Mouse (Mus musculus): Measurements from ENCODE around the gene Uaca. TPM values are rescaled to one million over a fixed set of nuclear protein-coding genes. Genes with fewer than 3 reads are reported as not detected.
A peak's percentile ranks its signal among the peaks of the same experiment; 100 is the strongest.

Gene Uaca
- total and polyA plus RNA-seq, 3 experiments: 0.17 to 0.34 TPM; not detected in 1

GRCm38 (mm10) chr9:60878051-60878557 is 83.8 kb downstream of the Uaca start:
- in situ Hi-C loops (cut with MboI; ENCODE audit: low pct_ligation_motif_present, low pct_unique_long_range_greater_than_20kb, low sequenced_read_pairs) (no loop called here), dilution Hi-C loops (cut with MboI; ENCODE audit: extremely low pct_ligation_motif_present, extremely low pct_unique_long_range_greater_than_20kb, low sequenced_read_pairs) (no loop called here)
- Histone ChIP-seq H3K27me3 (replicated peaks) (no peaks in the 10 kb centered on the region), H3K36me3 (replicated peaks in 1 of 2; ENCODE audit: control insufficient read depth in 1 of 2, insufficient read depth in 1 of 2, low read length in 1 of 2) (no peaks in the 10 kb centered on the region), H3K79me2 (replicated peaks; ENCODE audit: control insufficient read depth, extremely low read depth, insufficient read depth, poor library complexity, severe bottlenecking) (no peaks in the 10 kb centered on the region), H3K9me3 (replicated peaks; ENCODE audit: low read length) (peaks cover 4% of the 10 kb centered on the region), H3K9ac (ENCODE audit: insufficient read depth, low read depth) (no peak overlapping the region), H3K27ac (ENCODE audit: insufficient read depth, low read depth) (no peak overlapping the region; the same call in 1 of the 2 replicates), H3K4me2 (ENCODE audit: insufficient read depth, low read depth, poor library complexity, severe bottlenecking) (no peak overlapping the region), H3K4me1 (ENCODE audit: control insufficient read depth in 1 of 2, insufficient read depth in 2 of 2) (peaks cover 0 to 5% of the 10 kb centered on the region in 2 experiments; a peak in 1 of 4 replicates), H3K4me3 (replicated peaks in 1 of 3; ENCODE audit: low read depth in 2 of 3, low read length in 2 of 3, poor library complexity in 1 of 3) (no peak overlapping the region)
- no peak for DNase-seq (ENCODE audit: extremely low read depth)
- TF ChIP-seq MAX (IDR thresholded peaks at IDR 0.05; ENCODE audit: low read length) (no peak), CTCF (conservative IDR thresholded peaks at IDR 0.05 in 1 of 2, IDR thresholded peaks at IDR 0.05 in 1 of 2; ENCODE audit: low read depth in 2 of 2, low read length in 2 of 2) (0 out of 4 replicates have a peak, but pooled peaks of 1 of the 2 experiments have one; percentile 3)

GRCm38 (mm10) chr9:60878630-60879029 is 84.3 kb downstream of the Uaca start:
- no peak for DNase-seq (ENCODE audit: extremely low read depth)
- Histone ChIP-seq H3K36me3 (replicated peaks in 1 of 2; ENCODE audit: control insufficient read depth in 1 of 2, insufficient read depth in 1 of 2, low read length in 1 of 2) (no peaks in the 10 kb centered on the region), H3K4me2 (ENCODE audit: insufficient read depth, low read depth, poor library complexity, severe bottlenecking) (no peak overlapping the region), H3K27me3 (replicated peaks) (no peaks in the 10 kb centered on the region), H3K4me3 (replicated peaks in 1 of 3; ENCODE audit: low read depth in 2 of 3, low read length in 2 of 3, poor library complexity in 1 of 3) (no peak overlapping the region), H3K79me2 (replicated peaks; ENCODE audit: control insufficient read depth, extremely low read depth, insufficient read depth, poor library complexity, severe bottlenecking) (no peaks in the 10 kb centered on the region), H3K27ac (ENCODE audit: insufficient read depth, low read depth) (no peak overlapping the region), H3K4me1 (ENCODE audit: control insufficient read depth in 1 of 2, insufficient read depth in 2 of 2) (peaks cover 0 to 5% of the 10 kb centered on the region in 2 experiments; a peak in 1 of 4 replicates), H3K9me3 (replicated peaks; ENCODE audit: low read length) (peaks cover 4% of the 10 kb centered on the region), H3K9ac (ENCODE audit: insufficient read depth, low read depth) (no peak overlapping the region)
- dilution Hi-C loops (cut with MboI; ENCODE audit: extremely low pct_ligation_motif_present, extremely low pct_unique_long_range_greater_than_20kb, low sequenced_read_pairs) (no loop called here), in situ Hi-C loops (cut with MboI; ENCODE audit: low pct_ligation_motif_present, low pct_unique_long_range_greater_than_20kb, low sequenced_read_pairs) (no loop called here)
- no peak for TF ChIP-seq NELFE (IDR thresholded peaks at IDR 0.05; ENCODE audit: low read depth, low read length)
- TF ChIP-seq GABPA (IDR thresholded peaks at IDR 0.05; ENCODE audit: insufficient replicate concordance, low read depth, low read length): no peak
- no peak for TF ChIP-seq USF1 (IDR thresholded peaks at IDR 0.05; ENCODE audit: low read depth, low read length)
- TF ChIP-seq ELF1 (IDR thresholded peaks at IDR 0.05; ENCODE audit: low read depth, low read length): no peak
- no peak for TF ChIP-seq ZC3H11A (IDR thresholded peaks at IDR 0.05; ENCODE audit: low read depth, low read length)
- no peak for TF ChIP-seq NRF1 (IDR thresholded peaks at IDR 0.05; ENCODE audit: low read depth, low read length)
- TF ChIP-seq UBTF (IDR thresholded peaks at IDR 0.05; ENCODE audit: low read depth, low read length): no peak

DNA sequence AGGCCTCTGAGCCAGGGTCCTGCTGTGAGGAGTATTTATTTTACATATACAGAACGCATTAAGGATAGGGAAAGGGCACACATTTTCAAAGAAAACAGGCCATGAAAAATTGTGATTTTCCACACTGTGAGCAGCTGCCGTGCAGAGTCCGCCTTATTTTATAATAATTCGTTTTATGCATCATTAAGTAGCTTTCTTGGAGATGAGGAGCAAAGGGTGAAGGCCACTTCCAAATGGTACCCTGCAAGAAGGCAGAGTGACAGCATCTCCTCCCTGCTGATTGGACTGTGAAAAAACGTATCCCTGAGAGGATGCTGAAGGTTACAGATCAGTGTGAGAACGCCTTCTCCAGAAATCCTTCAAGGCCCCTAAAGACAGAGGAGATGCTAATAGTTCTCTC is 90.8 kb downstream of the Uaca start:
- Histone ChIP-seq H3K4me2 (ENCODE audit: insufficient read depth, low read depth, poor library complexity, severe bottlenecking) (no peak overlapping the region), H3K4me1 (ENCODE audit: control insufficient read depth in 1 of 2, insufficient read depth in 2 of 2) (peaks cover 0 to 12% of the 10 kb centered on the region in 2 experiments; a peak in 2 of 4 replicates), H3K36me3 (replicated peaks in 1 of 2; ENCODE audit: control insufficient read depth in 1 of 2, insufficient read depth in 1 of 2, low read length in 1 of 2) (no peaks in the 10 kb centered on the region), H3K79me2 (replicated peaks; ENCODE audit: control insufficient read depth, extremely low read depth, insufficient read depth, poor library complexity, severe bottlenecking) (no peaks in the 10 kb centered on the region), H3K4me3 (replicated peaks in 1 of 3; ENCODE audit: low read depth in 2 of 3, low read length in 2 of 3, poor library complexity in 1 of 3) (no peak overlapping the region), H3K9me3 (replicated peaks; ENCODE audit: low read length) (peaks cover 4% of the 10 kb centered on the region), H3K27me3 (replicated peaks) (no peaks in the 10 kb centered on the region), H3K27ac (ENCODE audit: insufficient read depth, low read depth) (no peak overlapping the region), H3K9ac (ENCODE audit: insufficient read depth, low read depth) (no peak overlapping the region)
- no peak for DNase-seq (ENCODE audit: extremely low read depth)
- dilution Hi-C loops (cut with MboI; ENCODE audit: extremely low pct_ligation_motif_present, extremely low pct_unique_long_range_greater_than_20kb, low sequenced_read_pairs) (no loop called here), in situ Hi-C loops (cut with MboI; ENCODE audit: low pct_ligation_motif_present, low pct_unique_long_range_greater_than_20kb, low sequenced_read_pairs) (no loop called here)
- no peak for TF ChIP-seq HCFC1 (IDR thresholded peaks at IDR 0.05; ENCODE audit: low read depth, low read length)
- no peak for TF ChIP-seq KAT2A (IDR thresholded peaks at IDR 0.05; ENCODE audit: insufficient replicate concordance, low read length)
